Mouse (Mus musculus) bone marrow, adult 2 months (tissue): ENCODE results near the gene Zfr2. TPM values are rescaled to one million over a fixed set of nuclear protein-coding genes. Genes with fewer than 3 reads are reported as not detected.

Experiments used
- H3K27ac ChIP-seq: fragments of 200-500 bp; 2 replicates; pipeline ENCODE4 v1.5.1; 2012; ENCODE audit warnings: low read depth, mild to moderate bottlenecking, control low read depth, inconsistent platforms, low read length; ENCODE audit not compliant: control insufficient read depth, poor library complexity, insufficient read depth
- H3K4me1 ChIP-seq: fragments of 200-500 bp; 2 replicates; pipeline ENCODE4 v1.6.1; 2011; ENCODE audit warnings: low read length; ENCODE audit not compliant: control insufficient read depth, insufficient read depth
- H3K4me3 ChIP-seq: fragments of 200-500 bp; replicated peaks from 2 replicates; pipeline ENCODE3; 2011; ENCODE audit warnings: mild to moderate bottlenecking, low read depth, low read length, control low read depth; ENCODE audit not compliant: control insufficient read depth
- CTCF ChIP-seq: fragments of 200-500 bp; IDR thresholded peaks from 2 replicates; pipeline ENCODE4 v1.5.1; 2011; ENCODE audit warnings: low read length, control low read depth; ENCODE audit not compliant: control insufficient read depth, insufficient read depth
- POLR2A ChIP-seq: fragments of 200-500 bp; IDR thresholded peaks from 2 replicates; pipeline ENCODE4 v1.6.1; 2011; ENCODE audit warnings: low read depth, mild to moderate bottlenecking, control low read depth, low read length, borderline replicate concordance; ENCODE audit not compliant: control insufficient read depth
- WGBS: fragments of 180-500 bp; shearing (Covaris S2); methylation state at CpG from one replicate; pipeline ENCODE4 v1.1.7; 2018; 5-methylcytosine and 5-hydroxymethylcytosine counted together
- polyA plus RNA-seq: library from polyadenylated mRNA; stranded (reverse); fragments of >200 nt; gene quantifications from 2 replicates; pipeline ENCODE4 v1.2.4, GENCODE M21; 2011; ENCODE audit warnings: low replicate concordance; ENCODE audit not compliant: missing spikeins, insufficient read depth, insufficient read length

Zfr2 gene
- polyA plus RNA-seq, 1 experiment, result 2.5 TPM

GRCm38 (mm10) chr10:81284719-81285118 is 51.8 kb downstream of the Zfr2 start:
- Histone ChIP-seq H3K27ac (no peak overlapping the region), H3K4me1 (no peaks in the 10 kb centered on the region), H3K4me3 (no peak overlapping the region)
- 55% methylated on average over 17 of the region's 17 CpGs for WGBS
- no peak for TF ChIP-seq POLR2A
- no peak for TF ChIP-seq CTCF

- 2% methylated on average over 54 of the region's 54 CpGs for WGBS
- peak overlapping the region; percentile 69 for H3K4me3 ChIP-seq
- H3K27ac ChIP-seq, result peak overlapping the region; percentile 16; the same call in 1 of the 2 replicates
- TF ChIP-seq POLR2A (peak; percentile 21; the same call in 1 of the 2 replicates), CTCF (no peak)
- H3K4me1 ChIP-seq, result no peaks in the 10 kb centered on the region
These were observed 52.9 kb downstream of the Zfr2 start for GRCm38 (mm10) chr10:81285694-81286450.

GRCm38 (mm10) chr10:81286586-81286985 is 53.6 kb downstream of the Zfr2 start:
- WGBS, result 35% methylated on average over 6 of the region's 6 CpGs
- no peak for TF ChIP-seq POLR2A

GRCm38 (mm10) chr10:81287513-81288157 is 54.7 kb downstream of the Zfr2 start:
- H3K4me1 ChIP-seq, result peaks cover 4% of the 10 kb centered on the region; the same call in 1 of the 2 replicates
- no peak overlapping the region for H3K27ac ChIP-seq
- H3K4me3 ChIP-seq, result no peak overlapping the region
- TF ChIP-seq CTCF (peak; percentile 91), POLR2A (no peak)
- 66% methylated on average over 8 of the region's 8 CpGs for WGBS

More at GRCm38 (mm10) chr10:81286586-81286985, 53.6 kb downstream of the Zfr2 start:
- Histone ChIP-seq H3K27ac (no peak overlapping the region), H3K4me3 (no peak overlapping the region), H3K4me1 (peaks cover 4% of the 10 kb centered on the region; the same call in 1 of the 2 replicates)

GRCm38 (mm10) chr10:81288601-81289000 is 55.6 kb downstream of the Zfr2 start:
- Histone ChIP-seq H3K27ac (no peak overlapping the region), H3K4me1 (peaks cover 4% of the 10 kb centered on the region; the same call in 1 of the 2 replicates), H3K4me3 (no peak overlapping the region)
- WGBS, result 38% methylated on average over 6 of the region's 6 CpGs
- TF ChIP-seq POLR2A (no peak), CTCF (peak; percentile 46; the same call in 1 of the 2 replicates)

GRCm38 (mm10) chr10:81289278-81289677 is 56.3 kb downstream of the Zfr2 start:
- H3K4me1 ChIP-seq, result peaks cover 4% of the 10 kb centered on the region; the same call in 1 of the 2 replicates
- H3K4me3 ChIP-seq, result no peak overlapping the region
- peak; percentile 95 for TF ChIP-seq CTCF
- TF ChIP-seq POLR2A, result no peak
- H3K27ac ChIP-seq, result no peak overlapping the region
- 15% methylated on average over 7 of the region's 7 CpGs for WGBS

GRCm38 (mm10) chr10:81289811-81290210 is 56.9 kb downstream of the Zfr2 start:
- no peak overlapping the region for H3K27ac ChIP-seq
- no peak overlapping the region for H3K4me3 ChIP-seq
- TF ChIP-seq CTCF (no peak), POLR2A (no peak)
- peaks cover 7% of the 10 kb centered on the region for H3K4me1 ChIP-seq
- WGBS, result 71% methylated on average over 14 of the region's 14 CpGs

- TF ChIP-seq CTCF (no peak), POLR2A (0 out of 2 replicates have a peak, but pooled peaks have one; percentile 21)
- peaks cover 10% of the 10 kb centered on the region for H3K4me1 ChIP-seq
- peak overlapping the region; percentile 3 for H3K4me3 ChIP-seq
- 20% methylated on average over 24 of the region's 24 CpGs for WGBS
- H3K27ac ChIP-seq, result peak overlapping the region; percentile 76
These were observed 57.9 kb downstream of the Zfr2 start for GRCm38 (mm10) chr10:81290698-81291460.
